Mouse (Mus musculus) stomach, embryonic 15.5 days (tissue): ENCODE results near the gene Vps16. TPM values are rescaled to one million over a fixed set of nuclear protein-coding genes. Genes with fewer than 3 reads are reported as not detected.

Experiments used
- ATAC-seq: fragments of 200-750 bp; cut with Nextera tagmentation; 2 replicates; pipeline ENCODE4 v1.8.0; 2017; ENCODE audit warnings: low read depth, moderate number of reproducible peaks, moderate TSS enrichment; ENCODE audit not compliant: insufficient read depth, low FRiP score
- H3K27ac ChIP-seq: fragments of 300-500 bp; sonication (generic); 2 replicates; pipeline ENCODE4 v1.5.1; 2015; ENCODE audit warnings: mild to moderate bottlenecking, inconsistent platforms
- H3K27me3 ChIP-seq: fragments of 300-500 bp; sonication (generic); replicated peaks from 2 replicates; pipeline ENCODE4 v1.6.1; 2015; ENCODE audit warnings: inconsistent platforms
- H3K36me3 ChIP-seq: fragments of 300-500 bp; sonication (generic); 2 replicates; pipeline ENCODE4 v1.6.1; 2015; ENCODE audit warnings: inconsistent platforms
- H3K4me1 ChIP-seq: fragments of 300-500 bp; sonication (generic); 2 replicates; pipeline ENCODE4 v1.6.1; 2015; ENCODE audit warnings: inconsistent platforms
- H3K4me2 ChIP-seq: fragments of 300-500 bp; sonication (generic); 2 replicates; pipeline ENCODE4 v1.6.1; 2015; ENCODE audit warnings: mild to moderate bottlenecking, inconsistent platforms
- H3K4me3 ChIP-seq: fragments of 300-500 bp; sonication (generic); replicated peaks from 2 replicates; pipeline ENCODE4 v1.5.1; 2015; ENCODE audit warnings: inconsistent platforms
- H3K9ac ChIP-seq: fragments of 300-500 bp; sonication (generic); 2 replicates; pipeline ENCODE4 v1.6.1; 2015; ENCODE audit warnings: inconsistent platforms
- H3K9me3 ChIP-seq: fragments of 300-500 bp; sonication (generic); 2 replicates; pipeline ENCODE4 v1.6.1; 2016; ENCODE audit warnings: inconsistent platforms
- WGBS: fragments of 180-500 bp; shearing (Covaris S2); methylation state at CpG from one replicate; pipeline ENCODE4 v1.1.7; 2015; 5-methylcytosine and 5-hydroxymethylcytosine counted together
- polyA plus RNA-seq: library from polyadenylated mRNA; unstranded; fragments of >200 nt; fragmentation: Nextera tagmentation; extraction: Ambion mirVana; gene quantifications from 2 replicates; pipeline ENCODE4 v1.2.1, GENCODE M21; 2015

Gene Vps16
- polyA plus RNA-seq, 1 experiment from 2014 or later: 78.8 TPM

DNA sequence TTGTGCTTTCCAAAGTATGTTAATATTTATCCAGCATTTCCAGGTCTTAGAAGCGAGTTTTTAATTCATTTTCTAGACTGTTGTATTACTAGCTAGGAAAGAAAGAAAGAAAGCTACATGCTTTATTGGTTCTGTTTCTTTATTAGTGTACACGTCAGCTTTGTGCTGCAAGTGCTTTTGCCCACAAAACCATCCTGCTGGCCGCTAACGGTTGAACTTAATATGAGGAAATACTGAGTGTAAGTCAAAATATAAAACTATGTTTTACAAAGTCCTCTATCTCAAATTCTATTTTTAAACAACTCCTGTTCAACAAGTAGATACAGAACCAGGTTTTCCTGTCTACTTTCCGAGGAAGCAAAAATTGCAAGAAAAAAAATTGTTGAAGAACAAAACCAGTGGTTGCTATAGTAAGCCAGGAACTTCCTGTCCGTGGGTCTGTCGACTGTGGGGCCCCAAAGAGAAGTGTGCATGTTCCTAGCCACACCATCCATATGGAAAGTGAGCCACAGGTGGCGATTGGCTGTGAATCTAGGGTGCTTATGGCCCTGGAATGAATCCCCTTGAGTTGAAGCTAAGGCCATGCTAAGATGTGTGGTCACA lies 48.9 kb downstream of the Vps16 start:
- H3K9ac ChIP-seq: no peak overlapping the region
- no peaks in the 10 kb centered on the region for H3K36me3 ChIP-seq
- 60% methylated on average over 8 of the region's 8 CpGs for WGBS
- H3K4me1 ChIP-seq: no peaks in the 10 kb centered on the region
- no peaks in the 10 kb centered on the region for H3K9me3 ChIP-seq
- H3K27me3 ChIP-seq: no peaks in the 10 kb centered on the region
- H3K27ac ChIP-seq: no peak overlapping the region
- no peak overlapping the region for H3K4me2 ChIP-seq
- no peak for ATAC-seq
- no peak overlapping the region for H3K4me3 ChIP-seq

DNA sequence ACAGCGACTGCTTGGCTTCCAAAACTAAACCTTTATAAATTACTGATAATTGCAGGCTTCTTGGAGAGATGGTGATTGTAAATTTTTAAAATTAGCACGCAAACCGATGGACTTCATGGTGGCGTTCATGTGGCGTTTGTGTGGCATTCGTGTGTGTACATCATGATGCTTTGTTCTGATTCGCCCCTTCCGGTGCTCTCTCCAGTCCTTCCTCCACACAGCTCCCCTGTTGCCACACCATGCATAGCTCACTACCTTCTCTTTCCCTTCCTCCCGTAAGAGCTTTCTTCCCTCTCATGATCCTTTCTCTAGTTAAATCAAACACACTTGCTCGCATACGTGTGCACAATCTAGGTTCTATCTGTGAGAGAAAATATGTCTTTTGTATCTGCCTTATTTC lies 51.6 kb downstream of the Vps16 start:
- Histone ChIP-seq H3K36me3 (no peaks in the 10 kb centered on the region; the same call in 1 of the 2 replicates), H3K27ac (no peak overlapping the region), H3K9ac (no peak overlapping the region), H3K4me1 (no peaks in the 10 kb centered on the region), H3K9me3 (no peaks in the 10 kb centered on the region), H3K4me2 (no peak overlapping the region), H3K4me3 (no peak overlapping the region), H3K27me3 (no peaks in the 10 kb centered on the region)
- no peak for ATAC-seq
- WGBS: 91% methylated on average over 11 of the region's 11 CpGs

DNA sequence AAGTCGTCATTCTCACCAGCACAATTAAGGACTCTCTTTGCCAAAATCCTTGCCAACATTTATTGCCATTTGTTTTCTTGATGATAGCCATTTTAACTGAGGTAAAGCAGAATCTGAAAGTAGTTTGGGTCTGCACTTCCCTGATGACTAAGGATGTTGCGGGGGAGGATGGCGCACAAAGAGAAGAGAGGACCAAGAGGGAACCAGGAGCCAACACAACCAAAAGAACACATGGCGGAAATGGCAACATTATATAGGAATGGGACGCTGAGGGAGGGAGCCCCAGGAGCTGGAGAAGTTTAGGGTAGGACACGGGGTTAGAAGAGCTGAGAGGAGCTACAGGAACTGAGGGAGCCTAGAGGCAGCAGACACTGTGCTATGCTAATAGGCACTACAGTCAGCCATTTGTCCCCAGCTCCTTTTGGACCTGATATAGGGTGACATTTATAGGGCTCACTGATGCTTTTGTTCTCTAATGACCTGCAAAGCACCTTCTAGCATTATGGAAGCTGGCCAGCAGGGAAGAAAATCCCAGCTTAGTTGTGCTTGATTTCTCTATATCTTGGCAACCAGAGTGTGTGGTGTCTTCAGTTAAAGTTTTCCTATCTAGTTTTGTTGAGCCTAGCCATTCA lies 52.6 kb downstream of the Vps16 start:
- no peaks in the 10 kb centered on the region for H3K27me3 ChIP-seq
- no peaks in the 10 kb centered on the region for H3K4me1 ChIP-seq
- H3K9me3 ChIP-seq: no peaks in the 10 kb centered on the region
- no peak overlapping the region for H3K27ac ChIP-seq
- H3K9ac ChIP-seq: no peak overlapping the region
- 67% methylated on average over 6 of the region's 6 CpGs for WGBS
- H3K4me2 ChIP-seq: no peak overlapping the region
- ATAC-seq: no peak
- H3K4me3 ChIP-seq: no peak overlapping the region
- H3K36me3 ChIP-seq: no peaks in the 10 kb centered on the region; the same call in 1 of the 2 replicates

DNA sequence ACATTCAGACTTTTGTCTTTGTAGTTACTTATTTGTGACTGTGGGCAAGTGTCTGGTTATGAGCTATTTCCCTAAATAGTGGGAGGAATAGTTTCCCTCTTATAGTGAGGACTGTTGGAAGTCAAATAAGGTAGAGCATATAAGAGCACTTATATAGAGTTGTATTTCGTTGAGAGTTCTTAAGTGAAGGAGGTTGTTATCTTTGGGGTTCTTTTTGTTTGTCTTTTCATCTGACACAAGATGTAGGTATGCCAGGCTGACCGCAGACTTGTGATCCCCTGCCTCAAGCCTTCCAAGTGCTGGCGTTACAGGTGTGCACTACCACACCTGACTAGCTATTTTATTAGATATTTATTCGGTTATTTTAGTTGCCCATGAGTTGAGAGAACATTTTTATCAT lies 58.0 kb downstream of the Vps16 start:
- Histone ChIP-seq H3K4me2 (no peak overlapping the region), H3K9me3 (no peaks in the 10 kb centered on the region), H3K27ac (no peak overlapping the region), H3K9ac (no peak overlapping the region), H3K4me3 (no peak overlapping the region), H3K4me1 (no peaks in the 10 kb centered on the region), H3K27me3 (no peaks in the 10 kb centered on the region), H3K36me3 (no peaks in the 10 kb centered on the region; the same call in 1 of the 2 replicates)
- ATAC-seq: no peak
- WGBS: 82% methylated on average over 4 of the region's 4 CpGs

DNA sequence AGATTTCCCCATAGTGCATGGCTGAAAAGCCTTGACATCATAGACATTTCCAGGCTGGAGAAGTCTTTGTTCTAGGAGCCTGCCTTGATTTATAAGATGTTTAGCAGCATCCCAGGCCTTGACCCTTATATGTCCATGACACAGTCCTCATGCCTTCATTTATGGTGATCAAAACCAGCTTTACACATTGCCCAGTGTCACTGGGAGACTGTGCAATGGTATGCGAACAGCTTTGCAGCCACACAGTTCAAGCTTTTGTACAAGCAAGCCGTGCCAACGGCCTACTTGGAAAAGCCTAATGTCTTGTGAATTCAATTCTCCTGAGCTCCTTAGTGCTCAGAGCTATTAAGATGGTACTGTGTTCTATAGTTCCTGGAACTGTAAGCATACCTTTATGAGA lies 58.6 kb downstream of the Vps16 start:
- H3K27me3 ChIP-seq: no peaks in the 10 kb centered on the region
- no peak overlapping the region for H3K4me3 ChIP-seq
- no peak overlapping the region for H3K27ac ChIP-seq
- H3K4me1 ChIP-seq: no peaks in the 10 kb centered on the region
- WGBS: 88% methylated on average over 3 of the region's 3 CpGs
- no peak overlapping the region for H3K4me2 ChIP-seq
- H3K9ac ChIP-seq: no peak overlapping the region
- no peak for ATAC-seq
- no peaks in the 10 kb centered on the region; the same call in 1 of the 2 replicates for H3K36me3 ChIP-seq
- H3K9me3 ChIP-seq: no peaks in the 10 kb centered on the region

DNA sequence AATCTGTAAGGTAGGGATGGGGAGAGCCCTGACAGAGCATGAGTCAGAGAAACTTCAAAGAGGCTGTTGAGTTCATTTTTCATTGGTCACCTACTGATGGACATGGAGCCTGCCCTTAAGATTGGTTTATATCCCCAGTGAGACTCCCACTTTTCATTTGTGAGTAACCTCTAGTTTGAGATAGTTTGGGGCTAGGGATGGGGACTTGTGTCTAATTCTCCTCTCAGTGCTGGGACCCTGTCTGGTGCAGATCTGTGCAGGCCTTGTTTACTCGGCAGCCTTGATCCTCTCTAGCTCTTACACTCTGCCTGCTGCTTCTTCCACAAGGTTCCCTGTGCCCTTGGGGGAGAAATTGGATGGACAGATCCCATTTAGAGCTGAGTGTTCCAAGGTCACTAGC lies 60.1 kb downstream of the Vps16 start:
- Histone ChIP-seq H3K4me2 (no peak overlapping the region), H3K4me1 (no peaks in the 10 kb centered on the region), H3K9ac (no peak overlapping the region), H3K9me3 (no peaks in the 10 kb centered on the region), H3K4me3 (no peak overlapping the region), H3K36me3 (no peaks in the 10 kb centered on the region; the same call in 1 of the 2 replicates), H3K27me3 (no peaks in the 10 kb centered on the region), H3K27ac (no peak overlapping the region)
- no peak for ATAC-seq
- WGBS: 74% methylated on average over 1 of the region's 1 CpGs

DNA sequence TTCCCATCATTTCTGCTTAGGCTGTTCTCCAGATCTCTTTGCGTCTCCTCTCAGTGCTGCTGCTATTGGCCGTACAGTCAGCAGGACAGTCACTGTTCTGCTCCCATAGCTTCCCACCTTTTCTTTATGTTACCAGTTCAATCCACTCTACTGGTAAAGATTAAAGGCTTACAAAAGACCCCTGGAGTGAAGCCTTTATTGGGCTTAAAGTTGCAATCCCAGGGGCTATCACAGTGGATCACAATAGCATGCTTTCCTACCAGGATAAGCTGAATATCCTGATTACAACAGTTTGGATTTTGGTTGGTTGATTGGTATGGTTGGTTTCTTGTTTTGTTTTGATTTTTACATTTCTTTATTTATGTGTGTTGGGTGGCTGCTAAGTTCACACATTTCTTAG lies 63.9 kb downstream of the Vps16 start:
- ATAC-seq: no peak
- WGBS: 89% methylated on average over 2 of the region's 2 CpGs
- Histone ChIP-seq H3K27ac (no peak overlapping the region), H3K4me2 (no peak overlapping the region), H3K27me3 (no peaks in the 10 kb centered on the region), H3K9me3 (no peaks in the 10 kb centered on the region), H3K4me1 (no peaks in the 10 kb centered on the region), H3K4me3 (no peak overlapping the region), H3K36me3 (no peaks in the 10 kb centered on the region), H3K9ac (no peak overlapping the region)

DNA sequence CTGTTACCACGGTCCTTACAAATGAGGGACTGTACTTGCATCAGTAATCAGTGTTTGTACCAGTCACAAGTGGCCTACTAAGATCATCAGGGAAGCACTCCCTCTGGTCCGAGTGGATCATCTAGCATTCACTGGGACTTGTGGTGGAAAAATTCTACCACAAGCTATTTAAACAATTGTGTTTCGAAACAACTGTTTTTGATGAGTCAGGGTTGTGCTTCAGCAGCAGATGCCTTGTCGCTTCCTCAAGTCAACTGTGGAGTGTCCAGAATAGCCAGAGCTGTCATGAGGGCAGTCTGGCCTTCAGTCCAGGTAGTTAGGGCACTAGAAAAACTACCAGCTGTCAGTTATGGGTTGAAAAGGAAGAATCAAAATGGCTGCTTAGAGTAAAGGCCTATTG lies 64.5 kb downstream of the Vps16 start:
- no peak overlapping the region for H3K4me2 ChIP-seq
- H3K27me3 ChIP-seq: no peaks in the 10 kb centered on the region
- H3K36me3 ChIP-seq: no peaks in the 10 kb centered on the region
- H3K27ac ChIP-seq: no peak overlapping the region
- H3K4me1 ChIP-seq: no peaks in the 10 kb centered on the region
- H3K9ac ChIP-seq: no peak overlapping the region
- no peak for ATAC-seq
- H3K4me3 ChIP-seq: no peak overlapping the region
- 85% methylated on average over 4 of the region's 4 CpGs for WGBS
- no peaks in the 10 kb centered on the region for H3K9me3 ChIP-seq

DNA sequence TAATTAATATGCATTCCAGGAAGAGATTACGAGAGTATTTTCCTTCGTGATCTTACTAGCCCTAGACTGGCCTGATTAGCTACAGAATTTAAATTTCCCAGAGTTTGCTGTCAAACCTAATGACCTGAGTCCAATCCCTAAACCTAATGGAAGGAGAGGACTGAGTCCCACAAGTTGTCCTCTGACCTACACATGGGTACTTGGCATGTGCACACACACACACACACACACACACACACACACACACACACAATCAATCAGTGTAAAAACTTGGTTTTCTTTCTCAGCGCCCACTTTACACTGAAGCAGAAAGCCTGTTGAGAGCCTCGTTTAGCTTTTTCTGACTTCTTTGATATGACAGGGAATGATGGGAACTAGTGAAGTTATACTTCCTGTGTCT lies 67.0 kb downstream of the Vps16 start:
- Histone ChIP-seq H3K4me1 (no peaks in the 10 kb centered on the region), H3K9ac (no peak overlapping the region), H3K4me3 (no peak overlapping the region), H3K9me3 (no peaks in the 10 kb centered on the region), H3K27ac (0 out of 2 replicates have a peak overlapping the region, but pooled peaks have one; percentile 7), H3K36me3 (no peaks in the 10 kb centered on the region), H3K4me2 (no peak overlapping the region), H3K27me3 (no peaks in the 10 kb centered on the region)
- WGBS: 68% methylated on average over 4 of the region's 4 CpGs
- ATAC-seq: no peak

DNA sequence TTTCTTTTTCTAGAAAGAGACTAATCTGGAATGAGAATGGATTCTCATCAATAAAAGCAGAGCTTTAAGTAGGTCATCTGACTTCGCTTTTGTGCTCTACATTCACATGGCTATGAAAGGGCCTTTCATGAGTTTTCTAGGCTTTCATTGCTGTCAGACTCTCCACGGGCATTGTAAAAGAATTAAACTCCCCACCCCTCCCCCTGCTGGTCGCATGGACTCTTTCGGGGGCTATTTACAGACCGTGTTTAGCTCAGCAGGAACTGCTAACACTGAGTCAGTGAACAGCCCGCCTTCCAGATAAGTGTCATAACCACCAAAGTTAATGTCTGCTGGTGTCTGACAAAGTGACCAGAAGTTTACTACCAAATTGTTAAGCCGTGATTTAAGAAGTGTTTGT lies 67.4 kb downstream of the Vps16 start:
- H3K4me2 ChIP-seq: no peak overlapping the region
- H3K9ac ChIP-seq: no peak overlapping the region
- H3K27me3 ChIP-seq: no peaks in the 10 kb centered on the region
- ATAC-seq: no peak
- H3K4me3 ChIP-seq: no peak overlapping the region
- no peak overlapping the region for H3K27ac ChIP-seq
- H3K36me3 ChIP-seq: no peaks in the 10 kb centered on the region
- H3K9me3 ChIP-seq: no peaks in the 10 kb centered on the region
- no peaks in the 10 kb centered on the region for H3K4me1 ChIP-seq
- WGBS: 42% methylated on average over 7 of the region's 7 CpGs
